Mouse (Mus musculus): Measurements from ENCODE around the gene Has1. TPM values are rescaled to one million over a fixed set of nuclear protein-coding genes. Genes with fewer than 3 reads are reported as not detected.

Has1 gene
- polyA plus RNA-seq, 1 experiment from 2014 or later = 0.78 TPM

DNA sequence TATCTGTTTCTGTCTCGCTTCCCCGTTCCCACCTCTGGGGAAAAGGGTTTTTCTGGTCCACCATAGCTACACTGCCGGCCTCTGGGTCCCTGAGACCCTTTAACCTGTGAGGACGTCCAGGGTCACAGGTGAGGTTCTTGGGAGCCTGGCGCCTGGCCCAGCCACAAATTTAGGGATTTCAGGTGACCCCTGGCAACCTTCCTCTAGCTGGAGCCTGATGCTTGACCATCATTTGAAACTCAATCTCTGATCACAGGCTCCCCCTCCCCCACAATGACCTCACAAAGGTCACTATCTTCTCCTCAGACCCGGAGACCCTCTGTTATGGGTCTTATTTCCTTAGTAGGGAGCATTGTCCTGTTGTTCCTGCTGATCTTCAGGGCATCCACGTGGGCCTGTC lies 24.3 kb downstream of the Has1 start:
- peaks cover 38% of the 10 kb centered on the region for H3K36me3 ChIP-seq (ENCODE audit: control insufficient read depth, insufficient read depth, low read length)
- H3K4me2 ChIP-seq (ENCODE audit: low read length) = peak overlapping the region; percentile 84
- H3K9ac ChIP-seq (ENCODE audit: low read length) = no peak overlapping the region
- 74% methylated on average over 7 of the region's 7 CpGs for WGBS
- H3K4me3 ChIP-seq (ENCODE audit: control insufficient read depth in 1 of 2, insufficient read depth in 1 of 2, low read depth in 1 of 2, low read length in 2 of 2) = no peak overlapping the region
- H3K9me3 ChIP-seq (ENCODE audit: control insufficient read depth, low read length) = no peaks in the 10 kb centered on the region
- H3K4me1 ChIP-seq (ENCODE audit: control insufficient read depth in 2 of 2, insufficient read depth in 2 of 2, low read length in 2 of 2) = peaks cover 16 to 54% of the 10 kb centered on the region in 2 experiments
- H3K27me3 ChIP-seq (ENCODE audit: control insufficient read depth, insufficient read depth, low read length) = no peaks in the 10 kb centered on the region
- ATAC-seq (ENCODE audit: insufficient number of reproducible peaks, insufficient read depth, low FRiP score, low read depth) = no peak
- H3K27ac ChIP-seq (replicated peaks in 1 of 2; ENCODE audit: control insufficient read depth in 1 of 2, insufficient read depth in 1 of 2, low read depth in 2 of 2, low read length in 2 of 2) = 0 out of 4 replicates have a peak overlapping the region, but pooled peaks of 1 of the 2 experiments have one; percentile 4

DNA sequence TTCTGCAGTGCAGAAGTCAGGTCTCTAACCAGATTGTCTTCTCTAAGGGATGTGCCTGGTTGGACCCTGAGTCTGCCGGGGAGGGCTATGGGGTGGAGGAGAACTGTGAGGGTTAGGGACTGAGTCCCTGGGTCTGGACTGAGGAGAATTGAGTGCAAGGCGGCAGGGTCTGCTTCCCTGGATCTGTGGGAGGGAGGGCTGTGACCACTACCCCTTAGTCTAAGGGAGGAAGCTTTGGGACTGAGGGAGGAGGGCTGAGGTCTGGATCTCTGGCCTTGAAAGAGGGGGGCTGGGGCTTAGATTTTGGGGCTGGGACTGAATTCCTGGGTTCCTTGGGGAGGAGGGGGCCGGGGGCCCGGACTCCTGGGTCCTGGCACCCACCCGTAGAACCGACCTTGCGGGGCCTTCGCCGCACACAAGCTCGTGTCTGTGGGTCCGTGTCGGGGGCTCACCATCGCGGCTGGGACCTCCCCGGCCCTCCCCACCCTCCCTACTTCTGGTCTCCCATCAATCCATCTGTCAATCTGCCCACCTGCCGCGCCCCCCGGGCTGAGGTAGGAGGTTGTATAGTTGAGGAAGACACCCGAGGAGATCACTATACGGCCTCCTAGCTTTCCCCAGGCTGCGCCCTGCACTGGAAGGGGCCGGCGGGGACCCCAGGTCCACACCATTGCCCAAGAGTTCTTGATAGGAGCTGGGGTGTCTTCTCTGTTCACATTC lies 25.0 kb downstream of the Has1 start:
- H3K36me3 ChIP-seq (ENCODE audit: control insufficient read depth, insufficient read depth, low read length) = peaks cover 34% of the 10 kb centered on the region
- WGBS = 65% methylated on average over 22 of the region's 23 CpGs
- H3K4me1 ChIP-seq (ENCODE audit: control insufficient read depth in 2 of 2, insufficient read depth in 2 of 2, low read length in 2 of 2) = peaks cover 17 to 51% of the 10 kb centered on the region in 2 experiments
- H3K4me3 ChIP-seq (ENCODE audit: control insufficient read depth in 1 of 2, insufficient read depth in 1 of 2, low read depth in 1 of 2, low read length in 2 of 2) = peak overlapping the region; percentile 76 to 86
- peak overlapping the region; percentile 93 for H3K9ac ChIP-seq (ENCODE audit: low read length)
- H3K27me3 ChIP-seq (ENCODE audit: control insufficient read depth, insufficient read depth, low read length) = no peaks in the 10 kb centered on the region
- H3K4me2 ChIP-seq (ENCODE audit: low read length) = peak overlapping the region; percentile 84
- H3K9me3 ChIP-seq (ENCODE audit: control insufficient read depth, low read length) = no peaks in the 10 kb centered on the region
- peak overlapping the region; percentile 75 to 98 for H3K27ac ChIP-seq (replicated peaks in 1 of 2; ENCODE audit: control insufficient read depth in 1 of 2, insufficient read depth in 1 of 2, low read depth in 2 of 2, low read length in 2 of 2)
- ATAC-seq (ENCODE audit: insufficient number of reproducible peaks, insufficient read depth, low FRiP score, low read depth) = no peak

DNA sequence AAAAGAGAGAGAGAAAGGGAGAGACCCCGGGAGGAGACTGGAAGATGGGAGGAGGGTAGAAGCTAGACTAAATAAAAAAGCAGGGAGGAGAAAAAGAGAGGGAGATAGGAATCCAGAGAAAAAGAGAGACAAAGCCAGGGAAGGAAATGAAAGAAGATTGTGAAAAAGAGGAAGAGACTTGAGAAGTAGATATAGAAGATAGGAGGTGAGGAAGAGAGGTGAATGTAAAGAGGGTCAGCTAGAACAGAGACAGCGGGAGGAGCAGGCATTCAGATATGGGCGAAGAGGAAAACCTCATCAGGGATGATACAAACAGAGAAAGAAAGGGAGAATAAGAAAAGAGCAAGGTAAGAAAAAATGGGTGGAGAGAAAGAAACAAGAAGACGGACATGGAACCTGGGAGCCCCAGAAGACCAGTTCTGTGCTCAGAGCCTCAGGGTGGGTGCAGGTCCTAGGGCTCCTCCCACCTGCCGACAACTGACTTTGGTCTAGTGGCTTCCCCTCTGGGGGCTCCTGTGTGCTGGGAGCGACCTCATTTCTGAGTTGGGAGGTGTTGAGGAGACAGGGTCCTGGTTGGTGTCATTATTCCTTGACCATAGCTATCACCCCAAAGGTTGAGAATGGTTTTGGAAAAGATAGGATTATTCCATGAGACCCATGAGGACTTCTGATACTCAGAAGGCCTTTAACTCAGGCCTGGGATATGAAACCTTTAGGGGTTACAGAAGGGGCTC lies 25.8 kb downstream of the Has1 start:
- no peak for ATAC-seq (ENCODE audit: insufficient number of reproducible peaks, insufficient read depth, low FRiP score, low read depth)
- H3K4me3 ChIP-seq (ENCODE audit: control insufficient read depth in 1 of 2, insufficient read depth in 1 of 2, low read depth in 1 of 2, low read length in 2 of 2) = peak overlapping the region; percentile 76 to 86
- H3K4me2 ChIP-seq (ENCODE audit: low read length) = peak overlapping the region; percentile 84
- H3K36me3 ChIP-seq (ENCODE audit: control insufficient read depth, insufficient read depth, low read length) = peaks cover 34% of the 10 kb centered on the region
- no peaks in the 10 kb centered on the region for H3K27me3 ChIP-seq (ENCODE audit: control insufficient read depth, insufficient read depth, low read length)
- H3K9ac ChIP-seq (ENCODE audit: low read length) = peak overlapping the region; percentile 93
- WGBS = 7% methylated on average over 6 of the region's 6 CpGs
- peaks cover 15 to 43% of the 10 kb centered on the region in 2 experiments for H3K4me1 ChIP-seq (ENCODE audit: control insufficient read depth in 2 of 2, insufficient read depth in 2 of 2, low read length in 2 of 2)
- H3K27ac ChIP-seq (replicated peaks in 1 of 2; ENCODE audit: control insufficient read depth in 1 of 2, insufficient read depth in 1 of 2, low read depth in 2 of 2, low read length in 2 of 2) = peak overlapping the region; percentile 75 to 98
- no peaks in the 10 kb centered on the region for H3K9me3 ChIP-seq (ENCODE audit: control insufficient read depth, low read length)

DNA sequence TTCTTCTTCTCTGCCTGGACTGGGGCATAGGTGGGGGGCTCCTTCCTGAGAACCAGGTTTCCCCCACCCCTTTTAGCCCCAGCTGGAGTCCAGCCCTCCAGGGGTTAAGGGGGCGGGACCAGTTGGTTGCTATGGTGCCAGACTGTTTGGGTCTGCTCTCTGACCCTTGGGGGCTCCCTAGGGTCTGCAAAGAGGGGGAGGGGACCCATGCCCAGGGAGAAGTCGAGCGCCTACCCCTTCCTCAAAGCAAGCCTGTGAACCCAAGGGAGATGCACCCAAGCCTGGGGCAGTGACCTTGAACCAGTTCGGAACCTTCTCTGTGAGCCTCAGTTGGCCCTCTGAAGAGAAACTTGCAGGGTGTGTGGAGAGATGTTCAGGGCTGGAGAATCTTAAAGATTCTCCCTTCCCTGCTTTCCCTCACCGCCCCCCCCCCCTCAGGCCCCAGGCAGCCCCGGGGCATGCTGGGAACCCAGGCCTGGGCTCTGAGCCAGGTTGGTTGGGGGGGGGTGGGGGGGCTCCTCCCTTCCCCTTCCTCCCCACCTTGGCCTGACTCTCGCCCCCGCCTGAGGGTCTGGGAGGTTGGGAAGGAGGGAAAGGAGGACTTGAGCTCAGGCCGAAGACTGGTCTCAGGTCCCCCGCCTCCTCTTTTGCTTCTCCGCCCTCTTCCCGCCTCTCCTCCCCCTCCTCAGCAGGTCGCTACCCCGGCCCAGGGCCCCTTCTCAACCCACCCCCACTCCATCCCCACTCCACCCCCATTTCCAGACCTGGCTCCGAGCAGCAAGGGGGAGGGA lies 26.6 kb downstream of the Has1 start:
- ATAC-seq (ENCODE audit: insufficient number of reproducible peaks, insufficient read depth, low FRiP score, low read depth) = peak; percentile 59
- Histone ChIP-seq H3K9me3 (ENCODE audit: control insufficient read depth, low read length) (no peaks in the 10 kb centered on the region), H3K4me2 (ENCODE audit: low read length) (peak overlapping the region; percentile 84), H3K9ac (ENCODE audit: low read length) (peak overlapping the region; percentile 93), H3K36me3 (ENCODE audit: control insufficient read depth, insufficient read depth, low read length) (peaks cover 28% of the 10 kb centered on the region), H3K4me3 (ENCODE audit: control insufficient read depth in 1 of 2, insufficient read depth in 1 of 2, low read depth in 1 of 2, low read length in 2 of 2) (peak overlapping the region; percentile 76 to 86), H3K27me3 (ENCODE audit: control insufficient read depth, insufficient read depth, low read length) (no peaks in the 10 kb centered on the region), H3K4me1 (ENCODE audit: control insufficient read depth in 2 of 2, insufficient read depth in 2 of 2, low read length in 2 of 2) (peaks cover 15 to 36% of the 10 kb centered on the region in 2 experiments), H3K27ac (replicated peaks in 1 of 2; ENCODE audit: control insufficient read depth in 1 of 2, insufficient read depth in 1 of 2, low read depth in 2 of 2, low read length in 2 of 2) (peak overlapping the region; percentile 98 to 99)
- 0% methylated on average over 6 of the region's 15 CpGs for WGBS

DNA sequence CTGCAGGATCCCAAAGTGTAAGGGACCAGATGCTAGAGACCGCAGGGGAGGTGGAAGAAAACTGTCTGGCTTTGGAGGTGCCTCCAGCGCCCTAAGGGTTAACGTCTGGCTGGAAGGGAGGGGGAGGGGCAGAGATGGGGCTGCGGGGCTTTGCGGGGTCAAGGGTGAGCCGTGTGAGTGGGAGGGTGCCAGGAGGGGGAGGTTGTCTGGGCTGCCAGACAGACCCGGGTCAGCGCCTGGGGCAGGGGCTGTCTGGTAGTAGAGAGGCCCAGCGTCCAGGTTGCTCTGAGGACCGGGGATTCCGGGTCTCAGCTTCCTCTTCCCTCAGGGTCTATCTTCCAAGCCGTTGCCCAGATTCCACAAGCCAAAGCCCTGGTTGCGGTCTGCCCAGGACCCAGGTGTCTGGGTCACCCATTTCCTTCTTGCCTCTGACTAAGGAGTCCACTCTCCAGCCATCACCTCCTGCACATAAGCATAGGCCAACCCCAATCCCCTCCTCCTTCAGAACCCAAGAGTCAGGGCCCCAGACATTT lies 27.3 kb downstream of the Has1 start:
- Histone ChIP-seq H3K4me2 (ENCODE audit: low read length) (peak overlapping the region; percentile 84), H3K4me3 (ENCODE audit: control insufficient read depth in 1 of 2, insufficient read depth in 1 of 2, low read depth in 1 of 2, low read length in 2 of 2) (peak overlapping the region; percentile 76 to 86), H3K9me3 (ENCODE audit: control insufficient read depth, low read length) (no peaks in the 10 kb centered on the region), H3K27me3 (ENCODE audit: control insufficient read depth, insufficient read depth, low read length) (no peaks in the 10 kb centered on the region), H3K36me3 (ENCODE audit: control insufficient read depth, insufficient read depth, low read length) (peaks cover 21% of the 10 kb centered on the region), H3K27ac (replicated peaks in 1 of 2; ENCODE audit: control insufficient read depth in 1 of 2, insufficient read depth in 1 of 2, low read depth in 2 of 2, low read length in 2 of 2) (peak overlapping the region; percentile 98 to 99), H3K4me1 (ENCODE audit: control insufficient read depth in 2 of 2, insufficient read depth in 2 of 2, low read length in 2 of 2) (peaks cover 15 to 31% of the 10 kb centered on the region in 2 experiments), H3K9ac (ENCODE audit: low read length) (peak overlapping the region; percentile 93)
- under 1% methylated on average over 12 of the region's 13 CpGs for WGBS
- ATAC-seq (ENCODE audit: insufficient number of reproducible peaks, insufficient read depth, low FRiP score, low read depth) = peak; percentile 18; the same call in 1 of the 2 replicates

DNA sequence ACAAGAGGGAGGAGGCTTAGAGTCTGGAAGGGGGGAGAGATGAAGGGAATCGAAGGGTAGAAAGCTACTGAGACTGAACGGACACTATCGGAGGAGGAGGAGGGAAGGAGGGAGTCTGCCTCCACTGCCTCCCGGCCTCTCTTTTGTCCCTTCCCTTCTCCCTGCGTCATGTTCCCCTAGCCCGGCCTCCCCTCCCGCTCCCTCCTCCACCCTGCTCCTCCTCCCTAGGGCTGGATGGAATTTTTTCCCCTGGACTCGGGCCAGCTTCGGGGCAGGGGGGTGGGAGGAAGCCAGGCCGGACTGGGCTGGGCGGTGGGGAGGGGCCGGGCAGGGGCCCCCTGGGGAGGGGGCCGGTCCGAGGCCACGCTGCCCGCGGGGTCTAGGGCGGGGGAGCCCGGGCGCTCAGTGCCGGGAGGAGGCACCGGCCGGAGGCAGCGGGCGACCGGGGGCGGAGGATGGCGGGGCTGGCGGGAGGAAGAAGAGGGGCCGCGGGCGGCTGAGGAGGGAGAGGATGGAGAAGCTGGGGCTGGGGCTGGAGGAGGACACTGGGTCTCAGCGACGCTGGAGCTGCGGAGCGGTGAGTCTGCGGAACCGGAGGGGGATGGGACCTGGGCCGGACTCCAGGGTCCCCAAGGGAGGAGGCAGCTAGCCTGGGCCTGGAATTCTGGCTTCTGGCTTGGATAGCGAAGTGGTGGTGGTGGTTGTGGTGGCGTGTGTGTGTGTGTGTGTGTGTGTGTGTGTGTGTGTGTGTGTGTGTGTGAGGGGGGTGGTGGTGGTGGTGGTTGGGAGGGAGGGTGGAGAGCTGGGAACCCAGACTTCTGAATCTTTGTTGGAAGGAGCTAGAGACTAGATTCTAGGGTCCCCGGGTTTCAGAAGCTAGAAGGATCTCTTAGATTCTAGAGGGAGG lies 28.0 kb downstream of the Has1 start, which contains the start of gene Spaca6:
Spaca6 (plus strand) TSS at position 408 of the 907 bp plus-strand sequence.
- peak; percentile 85 for ATAC-seq (ENCODE audit: insufficient number of reproducible peaks, insufficient read depth, low FRiP score, low read depth)

More for the DNA sequence above, 28.0 kb downstream of the Has1 start, which contains the start of gene Spaca6:
- Histone ChIP-seq H3K4me3 (ENCODE audit: control insufficient read depth in 1 of 2, insufficient read depth in 1 of 2, low read depth in 1 of 2, low read length in 2 of 2) (peak within 1 kb of the TSS; percentile 76 to 86), H3K9me3 (ENCODE audit: control insufficient read depth, low read length) (no peaks in the 10 kb centered on the region), H3K27ac (replicated peaks in 1 of 2; ENCODE audit: control insufficient read depth in 1 of 2, insufficient read depth in 1 of 2, low read depth in 2 of 2, low read length in 2 of 2) (peak within 1 kb of the TSS; percentile 98 to 99), H3K36me3 (ENCODE audit: control insufficient read depth, insufficient read depth, low read length) (peaks cover 14% of the 10 kb centered on the region), H3K4me2 (ENCODE audit: low read length) (peak within 1 kb of the TSS; percentile 84), H3K4me1 (ENCODE audit: control insufficient read depth in 2 of 2, insufficient read depth in 2 of 2, low read length in 2 of 2) (peaks cover 15 to 31% of the 10 kb centered on the region in 2 experiments), H3K27me3 (ENCODE audit: control insufficient read depth, insufficient read depth, low read length) (no peaks in the 10 kb centered on the region), H3K9ac (ENCODE audit: low read length) (peak within 1 kb of the TSS; percentile 93)
- under 1% methylated on average over 38 of the region's 42 CpGs for WGBS

Data from heart, embryonic 14.5 days (tissue).